Mouse (Mus musculus) erythroid progenitor cell, adult 5-6 weeks (primary cell): ENCODE results near the gene Dap3. TPM values are rescaled to one million over a fixed set of nuclear protein-coding genes. Genes with fewer than 3 reads are reported as not detected.
"Not testable (repeated sequence)": the region's sequence is repeated elsewhere in the genome, so short reads cannot be mapped to it uniquely, and the experiment has no call there.

ENCODE experiments used
- ATAC-seq: replicated peaks from 2 replicates; pipeline ENCODE4 v1.8.0; 2016; ENCODE audit warnings: moderate number of reproducible peaks, mild to moderate bottlenecking, moderate TSS enrichment, inconsistent platforms; ENCODE audit not compliant: poor library complexity, low FRiP score, severe bottlenecking
- total RNA-seq, 2 experiments: library from RNA; stranded (forward) in 1 of 2; stranded (reverse) in 1 of 2; fragments of 150-400 nt in 1 of 2; fragments of 186-747, 209-891 nt in 1 of 2; gene quantifications; 2 replicates each; pipeline versions ENCODE4 v1.2.3 to v1.2.4; 2015 to 2017; ENCODE audit warnings: low replicate concordance in 2 of 2

The Dap3 gene
- total RNA-seq (2015; ENCODE audit: low replicate concordance) (63.8 and 81.7 TPM in 2 replicates), total RNA-seq (2017; ENCODE audit: low replicate concordance) (18.3 and 46.8 TPM in 2 replicates)

DNA sequence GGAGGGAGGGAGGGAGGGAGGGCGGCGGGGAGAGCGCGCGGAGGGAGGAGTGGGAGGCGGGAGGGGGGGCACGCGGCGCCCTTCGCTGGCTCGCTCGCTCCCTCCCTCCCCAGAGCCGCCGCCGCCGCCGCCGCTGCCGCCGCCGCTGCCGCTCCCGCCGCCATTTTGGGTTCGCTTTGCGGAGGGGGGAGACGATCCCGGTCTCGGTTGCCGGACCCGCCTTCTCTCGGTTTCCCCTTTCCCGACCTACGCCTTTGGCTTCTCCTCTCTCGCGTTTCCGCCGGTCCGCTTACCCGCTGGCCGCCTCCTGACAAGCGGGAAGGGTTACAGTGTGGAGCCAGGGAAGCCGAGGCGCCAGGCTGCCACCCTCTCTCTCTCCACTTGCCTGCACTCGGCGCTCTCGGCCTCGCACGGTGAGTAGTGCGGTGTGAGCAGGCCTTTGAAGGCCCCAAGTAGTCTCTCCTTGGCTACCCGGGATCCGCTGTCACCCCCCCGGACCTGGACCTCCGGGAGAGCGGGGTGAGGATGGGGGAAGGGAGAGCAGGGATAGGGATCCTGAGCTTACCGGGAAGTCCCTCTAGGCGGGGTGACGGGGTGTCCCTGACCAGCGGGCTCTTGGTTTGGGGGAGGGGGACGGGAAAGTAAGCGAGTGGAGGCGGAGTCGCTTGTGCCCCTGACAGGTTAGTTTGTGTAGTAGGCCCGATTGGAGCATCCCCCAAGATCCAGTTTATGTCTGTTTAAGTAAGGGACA is at the start of gene Dap3, which contains the start of gene Ash1l:
Dap3 (minus strand) TSS at position 606 of the 751 bp plus-strand sequence.
Ash1l (plus strand) TSS at position 47 of the 751 bp plus-strand sequence.
- peak; percentile 81 for ATAC-seq

DNA sequence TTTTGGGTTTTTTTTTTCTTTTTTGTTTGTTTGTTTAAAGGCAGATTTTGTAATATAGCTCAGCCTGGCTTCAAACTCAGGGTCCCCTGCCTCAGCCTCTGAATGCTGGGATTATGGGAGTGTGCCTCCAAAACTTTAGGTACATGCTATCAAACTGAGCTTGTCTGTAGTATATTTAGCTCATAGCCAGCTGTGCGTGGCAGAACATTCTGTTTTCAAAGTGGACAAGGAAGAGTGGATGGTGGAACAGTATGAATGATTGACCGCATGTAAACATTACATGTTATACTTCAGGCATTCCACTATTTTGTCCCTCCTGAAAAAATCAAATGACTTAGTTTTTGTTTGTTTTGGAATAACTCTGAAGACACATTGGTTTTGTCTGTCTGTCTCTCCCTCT is 41.8 kb upstream of the Dap3 start:
- no peak for ATAC-seq

GRCm38 (mm10) chr3:88983921-88984381 is 33.0 kb upstream of the Dap3 start:
- ATAC-seq, result no peak

DNA sequence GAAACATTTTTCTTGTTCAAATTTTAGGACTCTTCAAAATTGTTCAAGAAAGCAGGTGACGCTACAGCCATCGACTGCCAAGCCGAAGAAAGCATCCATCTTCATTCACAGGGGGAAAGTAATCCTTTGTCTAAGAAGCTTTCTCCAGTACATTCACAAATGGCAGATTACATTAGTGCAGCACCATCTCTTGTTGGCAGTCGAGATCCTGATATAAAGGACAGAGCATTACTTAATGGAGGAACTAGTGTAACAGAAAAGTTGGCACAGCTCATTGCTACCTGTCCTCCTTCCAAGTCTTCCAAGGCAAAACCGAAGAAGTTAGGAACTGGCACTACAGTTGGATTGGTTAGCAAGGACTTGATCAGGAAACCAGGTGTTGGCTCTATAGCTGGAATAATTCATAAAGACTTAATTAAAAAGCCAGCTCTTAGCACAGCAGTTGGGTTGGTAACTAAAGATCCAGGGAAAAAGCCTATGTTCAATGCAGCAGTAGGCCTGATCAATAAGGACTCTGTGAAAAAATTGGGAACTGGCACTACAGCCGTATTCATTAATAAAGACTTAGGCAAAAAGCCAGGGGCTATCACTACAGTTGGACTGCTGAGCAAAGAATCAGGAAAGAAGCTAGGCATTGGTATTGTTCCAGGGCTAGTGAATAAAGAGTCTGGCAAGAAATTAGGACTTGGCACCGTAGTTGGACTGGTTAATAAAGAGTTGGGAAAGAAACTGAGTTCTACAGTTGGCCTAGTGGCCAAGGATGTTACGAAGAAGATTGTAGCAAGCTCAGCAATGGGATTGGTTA is 30.4 kb upstream of the Dap3 start:
- no peak for ATAC-seq

GRCm38 (mm10) chr3:88975012-88975411 is 24.0 kb upstream of the Dap3 start:
- ATAC-seq, result no peak

DNA sequence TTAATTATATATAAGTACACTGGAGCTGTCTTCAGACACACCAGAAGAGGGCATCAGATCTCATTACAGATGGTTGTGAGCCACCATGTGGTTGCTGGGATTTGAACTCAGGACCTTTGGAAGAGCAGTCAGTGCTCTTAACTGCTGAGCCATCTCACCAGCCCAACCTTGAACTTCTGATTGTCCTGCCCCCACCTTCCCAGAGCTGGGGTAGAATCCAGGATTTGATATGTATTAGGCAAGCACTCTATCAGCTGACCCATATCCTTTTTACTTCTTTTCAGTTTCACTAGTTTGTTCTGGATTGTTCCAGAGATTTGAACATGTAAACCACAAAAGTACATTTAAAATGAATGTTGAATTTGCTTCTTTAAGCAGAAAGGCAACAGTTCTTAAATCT is 12.2 kb upstream of the Dap3 start:
- ATAC-seq, result not testable (repeated sequence)

GRCm38 (mm10) chr3:88953736-88954135 is 2.8 kb upstream of the Dap3 start:
- ATAC-seq, result no peak

DNA sequence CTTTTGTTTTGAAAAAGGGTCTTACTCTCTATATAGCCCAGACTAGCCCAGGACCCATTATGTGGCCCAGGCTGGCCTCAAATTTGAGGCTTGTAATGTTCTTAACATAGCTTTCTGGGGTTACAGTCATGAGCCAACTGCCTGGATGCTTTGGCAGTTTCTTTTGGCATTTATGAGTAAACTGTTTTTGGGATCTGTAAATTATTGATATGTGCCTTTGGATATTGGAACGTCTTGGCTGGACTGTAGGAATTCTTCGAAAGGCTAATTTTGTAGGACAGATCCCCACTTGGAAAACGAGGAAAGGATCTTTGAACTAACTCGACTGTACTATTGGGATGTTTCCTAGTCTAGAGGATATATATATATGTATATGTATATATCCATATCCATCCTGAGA is 2.3 kb upstream of the Dap3 start:
- ATAC-seq, result no peak

DNA sequence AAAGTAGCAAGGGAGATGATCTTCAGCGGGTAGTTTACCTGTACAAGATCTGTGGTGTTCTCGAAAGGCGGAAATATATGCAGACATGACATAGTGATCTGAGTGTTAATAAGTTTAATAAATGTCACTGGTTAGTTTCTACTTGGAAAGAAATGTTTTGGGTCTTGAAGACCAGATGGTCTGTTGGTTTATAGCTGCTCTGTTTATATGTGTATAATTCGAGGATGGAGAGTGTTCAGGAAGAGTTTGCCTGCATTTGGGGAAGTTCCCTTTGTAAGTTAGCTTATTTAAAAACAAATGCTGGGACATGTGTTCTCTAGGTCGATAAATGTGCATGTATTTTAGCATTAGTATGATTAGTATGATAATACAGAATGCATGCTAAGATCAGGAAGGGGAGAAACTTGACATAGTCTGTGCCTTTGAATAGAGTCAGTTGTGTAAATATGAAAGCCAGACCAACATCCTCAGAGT is 383 bp upstream of the Dap3 start:
- ATAC-seq, result no peak

DNA sequence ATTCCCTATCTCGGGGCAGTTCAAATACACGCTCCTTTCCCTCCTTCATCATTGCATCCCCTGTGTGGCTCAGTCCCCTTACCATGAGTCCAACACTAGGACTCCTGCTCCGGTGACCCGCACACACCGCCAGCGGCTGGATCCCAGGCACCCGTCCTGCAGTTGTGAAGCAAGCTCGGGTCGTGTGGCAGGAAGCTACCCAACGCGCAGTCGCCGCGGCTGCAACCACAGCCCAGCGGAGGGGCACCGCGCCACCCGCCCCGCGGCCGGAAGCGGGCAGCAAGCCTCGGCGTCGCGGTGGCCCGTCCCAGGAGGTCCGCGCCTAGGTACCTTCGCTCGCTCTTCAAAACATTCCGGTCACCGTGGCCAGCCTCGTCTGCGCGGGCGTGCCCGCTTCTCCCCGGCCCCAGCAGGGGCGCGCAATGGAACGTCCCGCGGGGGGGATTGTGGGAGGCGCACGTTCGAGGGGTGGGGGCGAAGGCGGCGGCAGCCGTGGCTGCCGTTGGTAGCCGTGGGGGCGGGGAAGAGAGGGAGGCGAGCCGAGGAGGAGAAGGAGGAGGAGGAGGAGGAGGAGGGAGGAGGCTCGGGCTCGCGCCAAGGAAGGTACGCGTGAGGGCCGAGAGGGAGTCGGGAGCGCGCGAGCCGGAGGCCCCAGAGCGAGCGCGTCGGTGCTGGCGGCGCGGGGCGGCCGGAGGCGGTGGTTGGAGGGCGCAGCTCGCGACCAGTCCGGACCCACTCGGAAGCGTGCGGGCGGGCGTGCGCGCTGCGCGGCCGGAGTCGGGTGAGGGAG is 1.0 kb downstream of the Dap3 start:
- ATAC-seq, result peak; percentile 82

DNA sequence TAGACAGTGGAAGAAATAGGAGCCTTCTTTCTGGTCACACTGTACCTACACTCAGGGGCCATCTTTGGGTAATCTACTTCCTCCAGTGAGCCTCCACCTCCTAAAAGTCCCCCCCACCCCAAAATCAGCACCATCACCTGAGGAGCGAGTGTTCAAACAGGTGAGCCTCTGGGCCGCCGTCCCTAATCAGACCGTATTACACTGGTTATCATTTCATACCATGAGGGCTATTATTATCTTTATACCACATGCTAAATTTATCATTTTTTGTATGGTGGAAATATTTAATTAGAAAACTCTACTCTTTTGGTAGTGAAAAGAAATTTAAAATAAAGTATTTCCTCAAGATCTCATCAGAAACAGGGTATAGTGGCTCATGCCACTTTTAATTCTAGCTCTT is 6.9 kb downstream of the Dap3 start:
- no peak; the same call in 1 of the 2 replicates for ATAC-seq

- ATAC-seq, result no peak
Measured at GRCm38 (mm10) chr3:88942316-88942880, 8.6 kb downstream of the Dap3 start.

DNA sequence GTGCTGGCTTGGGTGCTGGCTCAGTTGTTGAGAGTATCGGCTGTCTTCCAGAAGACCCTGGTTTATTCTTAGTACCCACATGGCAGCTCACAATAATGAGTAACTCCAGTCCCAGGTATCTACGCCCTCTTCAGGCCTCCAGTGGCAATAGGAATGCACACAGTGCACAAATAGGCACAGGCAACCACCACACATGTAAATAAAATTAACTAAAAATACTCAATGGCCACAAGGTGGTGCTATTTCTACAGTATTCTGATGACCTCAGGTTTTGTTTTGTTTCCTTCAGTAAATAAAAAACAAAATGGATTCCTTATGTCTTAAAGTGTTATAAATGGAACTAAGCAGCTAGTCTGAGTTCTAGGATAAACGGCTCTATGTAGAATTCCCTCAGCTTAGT is 11.2 kb downstream of the Dap3 start:
- peak; percentile 68; the same call in 1 of the 2 replicates for ATAC-seq

DNA sequence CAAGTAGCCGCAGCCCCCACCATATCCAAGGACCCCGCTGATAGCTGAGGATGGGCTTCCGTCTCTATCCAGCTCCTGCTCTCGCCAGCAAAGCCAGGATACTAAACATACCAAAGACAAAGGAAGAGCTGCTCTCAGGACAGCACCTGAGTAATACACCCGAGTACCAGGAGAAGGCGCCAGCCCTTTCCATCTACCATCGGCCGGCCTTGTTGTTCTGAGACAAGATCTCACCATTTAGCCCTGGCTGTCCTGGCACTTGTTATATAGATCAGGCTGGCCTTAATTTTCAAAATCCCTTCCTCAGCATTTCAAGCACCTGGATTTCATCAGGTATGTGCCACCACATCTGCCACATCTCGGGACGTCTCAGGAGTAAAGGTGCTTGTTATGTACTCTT is 11.9 kb downstream of the Dap3 start:
- no peak for ATAC-seq

- ATAC-seq, result no peak
Measured at GRCm38 (mm10) chr3:88929501-88929900, 21.5 kb downstream of the Dap3 start.

DNA sequence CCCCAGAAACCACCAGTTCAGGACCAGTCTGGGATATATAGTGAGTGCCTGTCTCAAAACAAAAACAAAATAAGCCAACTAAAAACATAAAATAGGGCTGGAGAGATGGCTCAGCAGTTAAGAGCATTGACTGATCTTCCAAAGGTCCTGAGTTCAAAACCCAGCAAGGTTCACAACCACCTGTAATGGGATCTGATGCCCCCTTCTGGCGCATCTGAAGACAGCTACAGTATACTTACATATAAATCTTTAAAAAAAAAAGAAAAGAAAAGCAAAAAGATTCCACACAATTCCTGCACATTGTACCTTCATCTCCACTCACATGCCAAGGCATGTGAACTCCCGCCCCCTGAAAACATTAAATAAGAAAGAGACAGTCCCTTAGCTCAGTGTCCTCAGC is 25.3 kb downstream of the Dap3 start:
- ATAC-seq, result no peak

DNA sequence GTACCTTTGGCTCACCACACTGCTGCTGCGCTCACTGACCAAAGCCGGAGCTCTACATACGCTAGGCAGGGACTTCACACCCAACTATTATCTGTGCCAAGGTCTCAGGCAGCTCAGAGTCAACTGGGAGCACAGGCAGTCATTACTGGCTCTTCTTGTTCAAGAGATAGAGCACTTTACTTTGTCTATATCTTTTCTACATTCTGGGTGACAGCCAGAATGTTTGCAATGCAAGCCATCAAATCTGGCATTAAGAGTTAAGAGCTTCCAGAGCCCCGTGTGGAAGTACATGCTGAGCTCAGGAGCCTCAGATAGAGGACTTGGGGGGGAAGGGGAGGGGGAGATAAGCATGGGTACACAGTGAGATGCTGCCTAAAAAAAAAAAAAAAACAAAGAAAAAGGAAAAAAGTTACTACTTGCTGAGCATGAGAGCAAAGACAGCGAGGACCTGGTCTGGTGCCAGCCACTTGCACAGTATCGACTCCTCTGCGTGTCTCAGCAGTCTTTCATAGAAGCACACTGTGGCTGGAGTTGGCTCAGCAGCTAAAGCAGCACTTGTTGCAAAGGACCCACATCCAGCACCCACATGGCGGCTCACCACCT is 26.9 kb downstream of the Dap3 start:
- no peak for ATAC-seq

- no peak for ATAC-seq
Measured at GRCm38 (mm10) chr3:88921411-88921810, 29.6 kb downstream of the Dap3 start.

DNA sequence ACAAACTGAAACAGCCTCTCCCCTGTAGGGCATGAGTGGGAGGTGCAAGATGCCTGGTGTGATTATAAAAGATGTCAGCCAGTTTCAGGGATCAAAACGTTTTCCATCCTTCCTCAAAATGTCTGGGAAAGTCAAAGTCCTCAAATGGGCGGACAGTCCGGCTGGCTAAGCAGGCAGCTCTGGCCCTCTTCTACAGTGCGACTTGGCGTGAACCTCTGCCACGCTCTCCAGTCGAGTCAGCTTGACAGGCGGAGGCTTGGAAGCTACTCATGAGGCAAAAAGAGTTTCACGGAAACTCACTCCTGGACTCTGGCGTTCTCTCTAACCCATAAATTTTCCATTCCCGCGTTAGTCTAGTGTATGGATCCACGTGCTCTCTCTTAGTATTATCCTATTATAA is 32.0 kb downstream of the Dap3 start:
- ATAC-seq, result no peak
